Mouse (Mus musculus): ENCODE results near the gene Gpr162. TPM values are rescaled to one million over a fixed set of nuclear protein-coding genes. Genes with fewer than 3 reads are reported as not detected.
A peak's percentile ranks its signal among the peaks of the same experiment; 100 is the strongest.

Gpr162 gene
- polyA plus RNA-seq (2015; fragmentation: Nextera tagmentation; extraction: Ambion mirVana) = 0.08 and 0.14 TPM in 2 replicates

- no peak within 1 kb of the TSS for H3K27ac ChIP-seq
These were observed at the start of gene Gpr162 for GRCm38 (mm10) chr6:124863658-124864298. TSS of gene Gpr162 (minus strand) at chr6:124863983.

DNA sequence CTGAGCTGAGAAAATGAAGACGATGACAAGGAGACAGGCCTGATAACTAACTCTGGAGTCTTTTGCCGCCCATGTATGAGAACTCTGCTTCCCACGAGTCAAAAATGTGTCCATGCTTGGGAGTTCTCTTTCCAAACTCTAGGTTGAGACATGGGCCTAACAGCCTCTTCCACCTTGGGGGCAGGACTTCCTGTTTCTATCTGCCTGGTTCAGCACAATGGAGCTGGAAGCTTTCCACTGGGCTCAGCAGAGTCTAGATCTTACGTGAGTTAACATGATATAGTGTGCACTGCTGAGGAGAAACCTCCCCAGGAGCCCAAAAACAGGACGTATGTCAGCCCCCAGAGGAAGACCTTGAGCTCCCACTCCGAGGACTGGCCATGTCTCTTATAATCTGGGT lies 49.4 kb upstream of the Gpr162 start:
- whole genome bisulfite sequencing (ENCODE audit: insufficient replicate concordance) = 29% methylated on average over 6 of the region's 6 CpGs
- Histone ChIP-seq H3K9ac (no peak overlapping the region), H3K4me1 (replicated peaks) (peaks cover 51% of the 10 kb centered on the region)

More at GRCm38 (mm10) chr6:124863658-124864298, at the start of gene Gpr162:
- no peaks in the 10 kb centered on the region for H3K9me3 ChIP-seq (replicated peaks)
- peak within 1 kb of the TSS; percentile 64 for H3K4me2 ChIP-seq
- H3K36me3 ChIP-seq = no peaks in the 10 kb centered on the region
- peak within 1 kb of the TSS; percentile 48 for H3K4me3 ChIP-seq (replicated peaks)
- WGBS (ENCODE audit: insufficient replicate concordance) = 1% methylated on average over 34 of the region's 43 CpGs
- ATAC-seq (ENCODE audit: low read depth) = no peak
- peaks cover 87% of the 10 kb centered on the region for H3K27me3 ChIP-seq
- peak; percentile 17 for DNase-seq
- H3K9ac ChIP-seq = no peak within 1 kb of the TSS
- H3K4me1 ChIP-seq (replicated peaks) = peaks cover 13% of the 10 kb centered on the region

GRCm38 (mm10) chr6:124911533-124912218 lies 47.9 kb upstream of the Gpr162 start, which contains the start of gene Lag3:
TSS of gene Lag3 (minus strand) at chr6:124911705.
- Histone ChIP-seq H3K4me2 (no peak within 1 kb of the TSS), H3K4me1 (replicated peaks) (peaks cover 37% of the 10 kb centered on the region)

More for the DNA sequence above, 49.4 kb upstream of the Gpr162 start:
- Histone ChIP-seq H3K27me3 (peaks cover 94% of the 10 kb centered on the region), H3K4me2 (no peak overlapping the region), H3K36me3 (peaks cover 12% of the 10 kb centered on the region), H3K9me3 (replicated peaks) (no peaks in the 10 kb centered on the region), H3K4me3 (replicated peaks) (no peak overlapping the region), H3K27ac (no peak overlapping the region)
- DNase-seq = no peak
- no peak for ATAC-seq (ENCODE audit: low read depth)

GRCm38 (mm10) chr6:124910032-124910431 lies 46.2 kb upstream of the Gpr162 start:
- H3K36me3 ChIP-seq = peaks cover 12% of the 10 kb centered on the region
- WGBS (ENCODE audit: insufficient replicate concordance) = 4% methylated on average over 32 of the region's 32 CpGs
- no peaks in the 10 kb centered on the region for H3K9me3 ChIP-seq (replicated peaks)
- peak overlapping the region; percentile 35; the same call in 1 of the 2 replicates for H3K4me2 ChIP-seq
- H3K9ac ChIP-seq = no peak overlapping the region
- peaks cover 75% of the 10 kb centered on the region for H3K27me3 ChIP-seq
- H3K4me1 ChIP-seq (replicated peaks) = peaks cover 27% of the 10 kb centered on the region
- no peak overlapping the region for H3K4me3 ChIP-seq (replicated peaks)
- ATAC-seq (ENCODE audit: low read depth) = no peak
- H3K27ac ChIP-seq = no peak overlapping the region
- no peak for DNase-seq

More at GRCm38 (mm10) chr6:124911533-124912218, 47.9 kb upstream of the Gpr162 start, which contains the start of gene Lag3:
- WGBS (ENCODE audit: insufficient replicate concordance) = 21% methylated on average over 13 of the region's 13 CpGs
- Histone ChIP-seq H3K4me3 (replicated peaks) (no peak within 1 kb of the TSS), H3K27me3 (peaks cover 91% of the 10 kb centered on the region), H3K36me3 (peaks cover 12% of the 10 kb centered on the region), H3K9ac (no peak within 1 kb of the TSS), H3K9me3 (replicated peaks) (no peaks in the 10 kb centered on the region), H3K27ac (no peak within 1 kb of the TSS)
- no peak for ATAC-seq (ENCODE audit: low read depth)
- DNase-seq = no peak

DNA sequence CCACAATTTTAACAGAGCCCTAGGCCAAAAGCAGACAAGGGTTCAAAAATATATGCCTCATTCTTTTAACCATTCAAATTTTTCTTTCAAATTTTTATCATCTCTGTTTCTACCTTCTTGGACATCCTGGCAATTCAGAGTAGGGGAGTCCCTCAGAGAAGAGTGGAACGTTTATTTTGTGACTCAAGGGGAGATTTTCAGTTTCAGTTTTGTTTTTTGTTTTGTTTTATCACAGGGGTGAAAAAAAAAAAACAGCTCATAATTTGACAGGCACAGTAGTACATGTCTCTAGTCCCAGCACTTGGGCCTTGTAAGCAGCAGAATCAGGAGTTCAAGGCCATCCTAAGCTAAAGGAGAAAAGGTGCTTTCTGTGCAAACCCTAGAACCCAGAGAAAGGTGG lies 44.0 kb upstream of the Gpr162 start:
- Histone ChIP-seq H3K4me3 (replicated peaks) (no peak overlapping the region), H3K4me2 (no peak overlapping the region), H3K27ac (no peak overlapping the region), H3K9ac (no peak overlapping the region), H3K27me3 (peaks cover 56% of the 10 kb centered on the region), H3K9me3 (replicated peaks) (no peaks in the 10 kb centered on the region), H3K36me3 (no peaks in the 10 kb centered on the region), H3K4me1 (replicated peaks) (peaks cover 17% of the 10 kb centered on the region)
- ATAC-seq (ENCODE audit: low read depth) (no peak), DNase-seq (no peak)
- WGBS (ENCODE audit: insufficient replicate concordance) = 42% methylated on average over 1 of the region's 1 CpGs

GRCm38 (mm10) chr6:124904991-124905860 lies 41.4 kb upstream of the Gpr162 start:
- H3K36me3 ChIP-seq = no peaks in the 10 kb centered on the region
- no peak for ATAC-seq (ENCODE audit: low read depth)
- no peak overlapping the region for H3K27ac ChIP-seq
- H3K4me2 ChIP-seq = peak overlapping the region; percentile 91
- WGBS (ENCODE audit: insufficient replicate concordance) = 57% methylated on average over 16 of the region's 16 CpGs
- DNase-seq = no peak
- H3K9ac ChIP-seq = no peak overlapping the region
- no peak overlapping the region for H3K4me3 ChIP-seq (replicated peaks)
- H3K9me3 ChIP-seq (replicated peaks) = no peaks in the 10 kb centered on the region
- H3K27me3 ChIP-seq = peaks cover 31% of the 10 kb centered on the region
- peaks cover 17% of the 10 kb centered on the region for H3K4me1 ChIP-seq (replicated peaks)

DNA sequence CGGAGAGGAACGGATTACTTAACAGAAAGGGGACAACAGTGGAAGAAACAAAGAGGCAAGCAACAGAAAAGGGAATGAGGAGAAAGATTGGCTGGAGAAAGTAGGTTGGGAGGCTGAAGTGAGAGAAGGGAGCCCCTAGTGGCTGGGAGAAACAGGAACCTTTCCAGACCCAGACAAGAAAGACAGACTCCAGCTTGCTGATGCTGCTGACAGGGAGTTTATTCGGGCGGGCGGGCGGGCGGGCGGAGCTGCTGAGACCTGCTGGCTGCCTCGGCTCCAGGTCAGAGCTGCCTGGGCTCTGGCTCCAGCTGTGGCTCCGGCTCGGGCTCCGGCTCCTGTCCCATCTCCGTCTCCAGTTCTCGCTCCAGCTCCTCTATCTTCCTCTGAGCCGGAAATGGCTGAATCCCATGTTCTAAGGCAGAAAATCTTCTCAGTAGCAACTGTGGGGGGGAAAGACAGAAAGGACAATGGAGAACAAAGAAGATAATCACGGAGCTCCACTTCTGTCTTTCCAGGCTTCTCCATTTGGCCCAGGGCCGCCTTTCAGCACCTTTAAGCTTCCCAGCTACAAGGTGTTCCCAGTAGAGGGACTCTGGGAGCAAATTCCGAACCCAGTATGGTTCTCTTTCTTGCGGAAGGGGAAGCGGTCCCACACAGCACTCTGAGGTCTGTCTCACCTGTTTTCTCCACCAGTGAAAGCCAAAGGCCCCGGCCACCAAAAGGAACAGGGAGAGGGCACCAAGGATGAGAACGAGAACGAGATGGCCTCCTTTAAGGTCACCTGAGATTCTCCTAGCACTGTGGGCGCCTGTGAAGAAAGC lies 40.6 kb upstream of the Gpr162 start:
- peak overlapping the region; percentile 85 for H3K27ac ChIP-seq
- H3K9me3 ChIP-seq (replicated peaks) = no peaks in the 10 kb centered on the region
- H3K9ac ChIP-seq = peak overlapping the region; percentile 72
- DNase-seq (peak; percentile 50), ATAC-seq (ENCODE audit: low read depth) (peak; percentile 56)
- H3K27me3 ChIP-seq = peaks cover 22% of the 10 kb centered on the region
- peaks cover 13% of the 10 kb centered on the region for H3K4me1 ChIP-seq (replicated peaks)
- H3K4me3 ChIP-seq (replicated peaks) = peak overlapping the region; percentile 68
- peak overlapping the region; percentile 91 for H3K4me2 ChIP-seq
- H3K36me3 ChIP-seq = no peaks in the 10 kb centered on the region
- 20% methylated on average over 24 of the region's 24 CpGs for WGBS (ENCODE audit: insufficient replicate concordance)

DNA sequence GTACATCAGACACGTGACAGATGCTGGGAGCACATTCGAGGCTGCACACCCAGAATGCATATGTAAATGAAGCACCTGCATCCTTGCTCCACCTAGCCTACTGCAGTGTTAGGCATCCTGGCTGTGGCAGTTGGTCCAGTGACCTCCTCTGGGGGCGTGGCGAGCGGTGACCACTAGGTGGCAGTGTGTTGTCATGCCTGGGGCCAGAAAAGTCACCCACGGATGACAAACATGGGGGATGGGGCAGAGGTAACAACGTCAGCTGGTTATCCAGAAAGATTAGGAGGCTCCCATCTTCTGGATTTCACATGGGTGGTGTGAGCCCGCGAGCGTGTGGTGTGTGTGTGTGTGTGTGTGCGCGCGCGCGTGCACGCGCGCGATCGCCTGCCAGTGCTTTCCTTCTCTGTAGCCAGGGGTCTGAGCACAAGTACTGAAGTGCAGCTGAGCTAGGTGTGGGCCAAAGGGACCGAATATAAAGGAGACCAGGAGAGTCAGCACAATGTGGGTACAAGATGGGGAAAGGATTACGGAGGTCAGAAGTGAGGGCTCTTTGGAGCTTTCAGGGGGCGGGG lies 39.9 kb upstream of the Gpr162 start:
- DNase-seq (peak; percentile 86), ATAC-seq (ENCODE audit: low read depth) (peak; percentile 73)
- H3K9ac ChIP-seq = peak overlapping the region; percentile 72
- peaks cover 13% of the 10 kb centered on the region for H3K4me1 ChIP-seq (replicated peaks)
- under 1% methylated on average over 23 of the region's 23 CpGs for WGBS (ENCODE audit: insufficient replicate concordance)
- H3K9me3 ChIP-seq (replicated peaks) = no peaks in the 10 kb centered on the region
- peak overlapping the region; percentile 91 for H3K4me2 ChIP-seq
- H3K36me3 ChIP-seq = no peaks in the 10 kb centered on the region
- peak overlapping the region; percentile 68 for H3K4me3 ChIP-seq (replicated peaks)
- peaks cover 17% of the 10 kb centered on the region for H3K27me3 ChIP-seq
- H3K27ac ChIP-seq = peak overlapping the region; percentile 85

- Histone ChIP-seq H3K36me3 (no peaks in the 10 kb centered on the region), H3K9me3 (replicated peaks) (no peaks in the 10 kb centered on the region), H3K27ac (no peak overlapping the region), H3K4me2 (no peak overlapping the region), H3K4me3 (replicated peaks) (no peak overlapping the region), H3K27me3 (no peaks in the 10 kb centered on the region), H3K4me1 (replicated peaks) (peaks cover 13% of the 10 kb centered on the region), H3K9ac (no peak overlapping the region)
- no peak for DNase-seq
- no peak for ATAC-seq (ENCODE audit: low read depth)
These were observed 38.1 kb upstream of the Gpr162 start for GRCm38 (mm10) chr6:124901851-124902250.

DNA sequence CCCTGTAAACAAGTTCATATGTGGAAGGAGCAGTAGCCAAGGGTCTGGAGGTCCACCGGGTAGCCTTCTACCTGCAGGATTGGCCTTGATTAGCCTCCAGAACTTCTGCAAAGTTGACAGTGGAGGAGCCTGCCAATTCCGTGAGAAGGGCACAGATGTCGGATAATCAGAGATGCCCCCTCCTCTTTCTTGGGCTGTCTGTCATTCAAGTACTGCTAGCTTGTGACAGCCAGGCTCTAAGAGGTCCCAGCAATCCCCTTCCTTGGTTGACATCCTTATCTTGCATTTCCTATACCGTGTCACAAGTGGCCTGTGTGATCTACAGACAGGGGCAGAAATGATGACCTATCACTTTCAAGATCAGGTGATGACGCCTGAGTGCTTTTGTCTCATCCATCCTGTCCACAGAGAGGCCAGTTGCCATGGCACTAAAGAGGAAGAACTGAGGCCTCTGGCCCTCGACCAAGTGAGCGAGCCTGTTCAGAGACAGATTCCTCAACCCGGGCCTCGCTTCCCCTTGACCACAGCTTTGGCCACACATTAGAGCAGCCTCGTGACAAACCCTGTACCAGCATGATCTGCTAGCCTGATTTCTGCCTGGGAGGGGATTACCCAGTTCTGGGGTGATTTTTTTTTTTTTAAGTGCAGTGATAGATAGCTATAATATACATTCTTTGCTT lies 37.2 kb upstream of the Gpr162 start:
- ATAC-seq (ENCODE audit: low read depth) (no peak), DNase-seq (no peak)
- Histone ChIP-seq H3K9ac (no peak overlapping the region), H3K27ac (no peak overlapping the region), H3K27me3 (no peaks in the 10 kb centered on the region), H3K36me3 (no peaks in the 10 kb centered on the region), H3K4me3 (replicated peaks) (no peak overlapping the region), H3K4me1 (replicated peaks) (peaks cover 13% of the 10 kb centered on the region), H3K4me2 (no peak overlapping the region), H3K9me3 (replicated peaks) (no peaks in the 10 kb centered on the region)
- 21% methylated on average over 10 of the region's 10 CpGs for WGBS (ENCODE audit: insufficient replicate concordance)

Measured in liver, embryonic 13.5 days (tissue).